Mouse (Mus musculus): ENCODE results near the gene Prdm16. TPM values are rescaled to one million over a fixed set of nuclear protein-coding genes. Genes with fewer than 3 reads are reported as not detected.
A peak's percentile ranks its signal among the peaks of the same experiment; 100 is the strongest.

The Prdm16 gene
- polyA plus RNA-seq, 1 experiment from 2014 or later: 11.8 TPM

DNA sequence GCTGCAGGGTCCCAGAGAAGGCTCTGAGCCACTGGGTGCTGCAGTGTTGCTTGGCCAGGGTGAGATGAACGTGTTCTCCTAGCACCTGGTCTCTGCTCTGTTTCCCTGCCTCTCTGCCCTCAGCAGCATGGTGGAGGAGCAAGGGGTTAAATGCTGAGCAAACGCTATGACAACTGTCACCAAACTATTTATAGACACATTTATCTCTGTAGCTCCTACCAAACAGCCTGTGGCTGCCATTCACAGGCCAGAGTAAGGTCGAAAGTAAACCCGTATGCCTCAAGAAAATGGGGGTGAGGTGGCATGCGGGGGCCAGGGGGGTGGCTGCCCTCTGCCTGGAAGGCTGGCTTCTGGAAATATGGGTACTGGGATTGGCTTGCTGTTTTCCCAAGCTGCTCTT is 94.1 kb downstream of the Prdm16 start:
- no peak overlapping the region for H3K4me2 ChIP-seq (ENCODE audit: low read length)
- no peaks in the 10 kb centered on the region for H3K9me3 ChIP-seq (replicated peaks; ENCODE audit: control insufficient read depth, low read length, poor library complexity, severe bottlenecking)
- H3K27me3 ChIP-seq (ENCODE audit: control insufficient read depth, insufficient read depth, low read depth, low read length): peaks cover 5% of the 10 kb centered on the region
- H3K4me1 ChIP-seq (ENCODE audit: control insufficient read depth, insufficient read depth, low read length): peaks cover 24% of the 10 kb centered on the region
- H3K36me3 ChIP-seq (ENCODE audit: control insufficient read depth, insufficient read depth, low read length): no peaks in the 10 kb centered on the region
- 0 out of 2 replicates have a peak overlapping the region, but pooled peaks have one; percentile 8 for H3K27ac ChIP-seq (ENCODE audit: low read length)
- no peak overlapping the region for H3K4me3 ChIP-seq (ENCODE audit: low read depth, low read length)
- ATAC-seq: no peak
- no peak overlapping the region for H3K9ac ChIP-seq (ENCODE audit: low read depth, low read length)
- WGBS: 63% methylated on average over 5 of the region's 5 CpGs

GRCm38 (mm10) chr4:154541632-154542276 is 94.9 kb downstream of the Prdm16 start:
- Histone ChIP-seq H3K27ac (ENCODE audit: low read length) (no peak overlapping the region), H3K9me3 (replicated peaks; ENCODE audit: control insufficient read depth, low read length, poor library complexity, severe bottlenecking) (no peaks in the 10 kb centered on the region), H3K4me3 (ENCODE audit: low read depth, low read length) (no peak overlapping the region), H3K27me3 (ENCODE audit: control insufficient read depth, insufficient read depth, low read depth, low read length) (peaks cover 3% of the 10 kb centered on the region), H3K9ac (ENCODE audit: low read depth, low read length) (no peak overlapping the region), H3K4me1 (ENCODE audit: control insufficient read depth, insufficient read depth, low read length) (peaks cover 24% of the 10 kb centered on the region), H3K4me2 (ENCODE audit: low read length) (no peak overlapping the region), H3K36me3 (ENCODE audit: control insufficient read depth, insufficient read depth, low read length) (no peaks in the 10 kb centered on the region)
- no peak; the same call in 1 of the 2 replicates for ATAC-seq
- 67% methylated on average over 9 of the region's 9 CpGs for WGBS

DNA sequence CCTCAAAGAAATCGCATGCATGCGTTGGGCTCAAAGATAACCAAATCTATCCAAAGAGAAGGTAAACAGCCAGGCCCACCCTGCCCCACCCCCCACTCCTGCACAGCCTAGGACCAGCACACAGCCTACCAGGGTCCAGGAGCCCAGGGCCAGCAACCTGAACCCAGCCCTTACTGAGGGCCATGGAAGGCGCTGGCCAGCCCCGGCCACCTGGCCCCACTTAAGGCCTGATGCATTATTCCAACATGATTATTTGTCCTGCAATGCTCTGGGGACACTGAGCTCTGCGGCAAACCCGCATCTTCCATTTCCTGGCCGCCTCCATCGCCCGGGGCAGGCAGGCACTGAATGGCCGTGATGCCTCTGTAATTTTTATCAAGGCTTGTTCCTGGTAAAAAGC is 96.0 kb downstream of the Prdm16 start:
- peaks cover 24% of the 10 kb centered on the region for H3K4me1 ChIP-seq (ENCODE audit: control insufficient read depth, insufficient read depth, low read length)

GRCm38 (mm10) chr4:154539703-154540102 is 97.0 kb downstream of the Prdm16 start:
- Histone ChIP-seq H3K27ac (ENCODE audit: low read length) (no peak overlapping the region), H3K4me3 (ENCODE audit: low read depth, low read length) (no peak overlapping the region), H3K4me2 (ENCODE audit: low read length) (no peak overlapping the region), H3K9ac (ENCODE audit: low read depth, low read length) (no peak overlapping the region), H3K36me3 (ENCODE audit: control insufficient read depth, insufficient read depth, low read length) (no peaks in the 10 kb centered on the region), H3K9me3 (replicated peaks; ENCODE audit: control insufficient read depth, low read length, poor library complexity, severe bottlenecking) (no peaks in the 10 kb centered on the region), H3K4me1 (ENCODE audit: control insufficient read depth, insufficient read depth, low read length) (peaks cover 24% of the 10 kb centered on the region), H3K27me3 (ENCODE audit: control insufficient read depth, insufficient read depth, low read depth, low read length) (peaks cover 3% of the 10 kb centered on the region; the same call in 1 of the 2 replicates)
- WGBS: 79% methylated on average over 12 of the region's 12 CpGs
- ATAC-seq: no peak

More for the DNA sequence above, 96.0 kb downstream of the Prdm16 start:
- 19% methylated on average over 10 of the region's 10 CpGs for WGBS
- Histone ChIP-seq H3K4me3 (ENCODE audit: low read depth, low read length) (no peak overlapping the region), H3K9ac (ENCODE audit: low read depth, low read length) (0 out of 2 replicates have a peak overlapping the region, but pooled peaks have one; percentile 7), H3K27me3 (ENCODE audit: control insufficient read depth, insufficient read depth, low read depth, low read length) (peaks cover 3% of the 10 kb centered on the region; the same call in 1 of the 2 replicates), H3K4me2 (ENCODE audit: low read length) (no peak overlapping the region), H3K36me3 (ENCODE audit: control insufficient read depth, insufficient read depth, low read length) (no peaks in the 10 kb centered on the region), H3K9me3 (replicated peaks; ENCODE audit: control insufficient read depth, low read length, poor library complexity, severe bottlenecking) (no peaks in the 10 kb centered on the region), H3K27ac (ENCODE audit: low read length) (no peak overlapping the region)
- 0 out of 2 replicates have a peak, but pooled peaks have one; percentile 36 for ATAC-seq

DNA sequence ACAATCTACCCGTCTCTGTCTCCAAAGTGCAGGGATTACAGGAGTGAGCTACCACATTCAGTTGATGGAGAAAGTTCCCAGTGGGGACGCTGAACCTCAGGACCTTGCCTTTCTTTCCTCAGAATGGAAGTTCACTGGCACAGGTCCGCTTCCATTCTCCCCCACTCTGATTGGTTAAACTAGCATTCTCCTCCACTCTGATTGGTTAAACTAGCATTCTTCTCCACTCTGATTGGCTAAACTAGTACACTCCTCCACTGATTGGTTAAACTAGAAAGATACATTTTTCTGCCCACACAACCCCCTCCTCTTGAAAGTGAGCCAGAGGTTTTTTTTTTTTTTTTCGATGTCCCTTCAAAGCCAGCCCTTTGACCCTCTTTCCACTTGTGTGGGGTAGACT is 97.9 kb downstream of the Prdm16 start:
- Histone ChIP-seq H3K9me3 (replicated peaks; ENCODE audit: control insufficient read depth, low read length, poor library complexity, severe bottlenecking) (no peaks in the 10 kb centered on the region), H3K36me3 (ENCODE audit: control insufficient read depth, insufficient read depth, low read length) (no peaks in the 10 kb centered on the region), H3K4me1 (ENCODE audit: control insufficient read depth, insufficient read depth, low read length) (peaks cover 20% of the 10 kb centered on the region), H3K27me3 (ENCODE audit: control insufficient read depth, insufficient read depth, low read depth, low read length) (no peaks in the 10 kb centered on the region; the same call in 1 of the 2 replicates), H3K4me2 (ENCODE audit: low read length) (no peak overlapping the region), H3K27ac (ENCODE audit: low read length) (no peak overlapping the region), H3K9ac (ENCODE audit: low read depth, low read length) (no peak overlapping the region), H3K4me3 (ENCODE audit: low read depth, low read length) (no peak overlapping the region)
- no peak for ATAC-seq
- 92% methylated on average over 4 of the region's 4 CpGs for WGBS

- no peak overlapping the region for H3K27ac ChIP-seq (ENCODE audit: low read length)
- WGBS: 83% methylated on average over 5 of the region's 5 CpGs
- no peak overlapping the region for H3K4me2 ChIP-seq (ENCODE audit: low read length)
- H3K36me3 ChIP-seq (ENCODE audit: control insufficient read depth, insufficient read depth, low read length): no peaks in the 10 kb centered on the region
- H3K9ac ChIP-seq (ENCODE audit: low read depth, low read length): no peak overlapping the region
- H3K27me3 ChIP-seq (ENCODE audit: control insufficient read depth, insufficient read depth, low read depth, low read length): no peaks in the 10 kb centered on the region
- no peak for ATAC-seq
- H3K4me3 ChIP-seq (ENCODE audit: low read depth, low read length): no peak overlapping the region
- no peaks in the 10 kb centered on the region for H3K9me3 ChIP-seq (replicated peaks; ENCODE audit: control insufficient read depth, low read length, poor library complexity, severe bottlenecking)
- peaks cover 6% of the 10 kb centered on the region for H3K4me1 ChIP-seq (ENCODE audit: control insufficient read depth, insufficient read depth, low read length)
Measured at GRCm38 (mm10) chr4:154536110-154536509, 100.6 kb downstream of the Prdm16 start.

DNA sequence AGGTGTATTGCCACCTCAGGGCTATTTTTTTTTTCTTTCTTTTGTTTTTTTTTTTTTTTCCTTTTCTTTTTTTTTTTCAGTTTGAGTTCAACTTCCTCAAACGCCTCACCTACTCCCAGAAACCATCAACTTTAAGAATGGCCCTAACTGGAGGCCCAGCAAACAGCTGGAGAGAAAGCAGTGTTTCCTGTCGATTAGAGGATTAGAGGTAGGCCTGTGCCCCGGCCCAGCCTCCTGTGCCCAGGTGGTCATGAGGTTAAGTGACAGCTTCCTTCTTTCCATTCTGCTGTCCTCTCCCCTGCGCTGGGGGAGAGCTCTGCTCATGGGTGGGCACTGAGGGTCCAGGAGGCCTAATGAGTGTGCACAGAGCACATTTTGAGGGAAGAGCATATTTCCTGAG is 105.3 kb downstream of the Prdm16 start:
- H3K27ac ChIP-seq (ENCODE audit: low read length): no peak overlapping the region
- H3K27me3 ChIP-seq (ENCODE audit: control insufficient read depth, insufficient read depth, low read depth, low read length): no peaks in the 10 kb centered on the region
- H3K36me3 ChIP-seq (ENCODE audit: control insufficient read depth, insufficient read depth, low read length): no peaks in the 10 kb centered on the region
- no peaks in the 10 kb centered on the region for H3K9me3 ChIP-seq (replicated peaks; ENCODE audit: control insufficient read depth, low read length, poor library complexity, severe bottlenecking)
- WGBS: 65% methylated on average over 4 of the region's 4 CpGs
- H3K4me2 ChIP-seq (ENCODE audit: low read length): no peak overlapping the region
- H3K4me3 ChIP-seq (ENCODE audit: low read depth, low read length): no peak overlapping the region
- H3K9ac ChIP-seq (ENCODE audit: low read depth, low read length): no peak overlapping the region
- H3K4me1 ChIP-seq (ENCODE audit: control insufficient read depth, insufficient read depth, low read length): no peaks in the 10 kb centered on the region
- ATAC-seq: no peak

- Histone ChIP-seq H3K27me3 (ENCODE audit: control insufficient read depth, insufficient read depth, low read depth, low read length) (no peaks in the 10 kb centered on the region), H3K4me1 (ENCODE audit: control insufficient read depth, insufficient read depth, low read length) (no peaks in the 10 kb centered on the region), H3K9me3 (replicated peaks; ENCODE audit: control insufficient read depth, low read length, poor library complexity, severe bottlenecking) (no peaks in the 10 kb centered on the region), H3K36me3 (ENCODE audit: control insufficient read depth, insufficient read depth, low read length) (no peaks in the 10 kb centered on the region), H3K9ac (ENCODE audit: low read depth, low read length) (no peak overlapping the region), H3K4me3 (ENCODE audit: low read depth, low read length) (no peak overlapping the region), H3K4me2 (ENCODE audit: low read length) (no peak overlapping the region), H3K27ac (ENCODE audit: low read length) (no peak overlapping the region)
- WGBS: 76% methylated on average over 7 of the region's 7 CpGs
- ATAC-seq: no peak
Measured at GRCm38 (mm10) chr4:154530336-154530735, 106.3 kb downstream of the Prdm16 start.

- Histone ChIP-seq H3K9ac (ENCODE audit: low read depth, low read length) (no peak overlapping the region), H3K27ac (ENCODE audit: low read length) (no peak overlapping the region)
Measured at GRCm38 (mm10) chr4:154527506-154527905, 109.2 kb downstream of the Prdm16 start.

More at GRCm38 (mm10) chr4:154527506-154527905, 109.2 kb downstream of the Prdm16 start:
- ATAC-seq: no peak
- Histone ChIP-seq H3K9me3 (replicated peaks; ENCODE audit: control insufficient read depth, low read length, poor library complexity, severe bottlenecking) (no peaks in the 10 kb centered on the region), H3K36me3 (ENCODE audit: control insufficient read depth, insufficient read depth, low read length) (no peaks in the 10 kb centered on the region), H3K27me3 (ENCODE audit: control insufficient read depth, insufficient read depth, low read depth, low read length) (no peaks in the 10 kb centered on the region), H3K4me2 (ENCODE audit: low read length) (no peak overlapping the region), H3K4me1 (ENCODE audit: control insufficient read depth, insufficient read depth, low read length) (no peaks in the 10 kb centered on the region; the same call in 1 of the 2 replicates), H3K4me3 (ENCODE audit: low read depth, low read length) (no peak overlapping the region)
- WGBS: 79% methylated on average over 9 of the region's 9 CpGs

Measured in midbrain, embryonic 16.5 days (tissue).